Mouse (Mus musculus): Measurements from ENCODE around the gene Ufsp1.

DNA sequence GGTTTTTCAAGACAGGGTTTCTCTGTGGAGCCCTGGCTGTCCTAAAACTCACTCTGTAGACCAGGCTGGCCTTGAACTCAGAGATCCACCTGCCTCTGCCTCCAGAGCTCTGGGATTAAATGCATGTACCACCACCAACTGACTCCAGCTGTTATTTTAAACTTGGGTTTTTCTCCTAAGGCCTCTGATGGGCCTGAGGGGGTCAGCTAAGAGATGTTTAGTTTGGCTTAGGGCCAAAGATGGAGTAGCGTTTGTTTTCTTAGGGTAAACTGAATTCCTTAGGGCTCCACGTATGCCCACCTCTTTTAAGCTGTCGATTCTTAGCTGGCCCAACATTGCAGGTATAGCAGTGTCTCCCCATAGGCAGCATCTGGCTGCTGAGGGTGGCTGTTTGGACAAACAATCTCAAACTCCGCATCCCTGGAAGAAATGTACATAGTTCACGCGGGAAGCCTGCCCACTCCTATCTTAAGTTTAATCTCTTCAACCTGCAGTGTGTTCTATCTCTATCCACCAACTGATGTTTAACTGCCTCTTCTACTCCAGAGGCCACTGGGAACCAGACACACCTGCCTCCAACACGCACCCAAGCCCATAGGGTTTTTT, 48.1 kb downstream of the Ufsp1 start:
- TF ChIP-seq POLR2A (IDR thresholded peaks at IDR 0.05; ENCODE audit: insufficient read length, low read depth): no peak
- no peak for TF ChIP-seq E2F4 (IDR thresholded peaks at IDR 0.05; ENCODE audit: insufficient read depth)
- TF ChIP-seq TCF12 (IDR thresholded peaks at IDR 0.05; ENCODE audit: insufficient read depth, poor library complexity, severe bottlenecking): no peak
- no peak for TF ChIP-seq MYOD1 (IDR thresholded peaks at IDR 0.05; ENCODE audit: control insufficient read depth in 1 of 3, insufficient read length in 2 of 3, low read depth in 2 of 3)
